Mouse (Mus musculus): Measurements from ENCODE around the gene Arf3. TPM values are rescaled to one million over a fixed set of nuclear protein-coding genes. Genes with fewer than 3 reads are reported as not detected.

The Arf3 gene
- polyA plus RNA-seq, 2 experiments: 6.6 to 16.4 TPM

GRCm38 (mm10) chr15:98790761-98791160 is 27.7 kb upstream of the Arf3 start:
- DNase-seq (ENCODE audit: low read depth in 3 of 3, low spot score in 3 of 3) (no peak), ATAC-seq (ENCODE audit: insufficient read depth) (no peak)
- H3K27me3 ChIP-seq (ENCODE audit: control insufficient read depth, insufficient read depth, low read length): peaks cover 90% of the 10 kb centered on the region
- 1% methylated on average over 23 of the region's 23 CpGs for WGBS (ENCODE audit: insufficient replicate concordance)
- H3K27ac ChIP-seq: no peak overlapping the region
- H3K9ac ChIP-seq (replicated peaks): no peak overlapping the region
- H3K9me3 ChIP-seq (ENCODE audit: control insufficient read depth, low read length): no peaks in the 10 kb centered on the region
- TF ChIP-seq CTCF (IDR thresholded peaks at IDR 0.05; ENCODE audit: low read depth) (no peak), EP300 (IDR thresholded peaks at IDR 0.05; ENCODE audit: low read depth) (no peak)
- H3K4me2 ChIP-seq (ENCODE audit: low read depth): no peak overlapping the region
- no peaks in the 10 kb centered on the region for H3K36me3 ChIP-seq (replicated peaks; ENCODE audit: control insufficient read depth, insufficient read depth, low read depth)
- no peaks in the 10 kb centered on the region for H3K4me1 ChIP-seq (replicated peaks; ENCODE audit: control insufficient read depth in 2 of 2, insufficient read depth in 2 of 2, low read length in 1 of 2)
- no peak overlapping the region for H3K4me3 ChIP-seq (ENCODE audit: insufficient read depth in 1 of 2, low read depth in 2 of 2, low read length in 2 of 2)

- no peak for TF ChIP-seq EP300 (IDR thresholded peaks at IDR 0.05; ENCODE audit: low read depth)
- TF ChIP-seq CTCF (IDR thresholded peaks at IDR 0.05; ENCODE audit: low read depth): peak; percentile 74
- no peak for DNase-seq (ENCODE audit: low read depth in 3 of 3, low spot score in 3 of 3)
- Histone ChIP-seq H3K9me3 (ENCODE audit: control insufficient read depth, low read length) (no peaks in the 10 kb centered on the region), H3K27me3 (ENCODE audit: control insufficient read depth, insufficient read depth, low read length) (peaks cover 81% of the 10 kb centered on the region), H3K27ac (no peak within 1 kb of the TSS), H3K4me1 (replicated peaks; ENCODE audit: control insufficient read depth in 2 of 2, insufficient read depth in 2 of 2, low read length in 1 of 2) (no peaks in the 10 kb centered on the region), H3K4me2 (ENCODE audit: low read depth) (no peak within 1 kb of the TSS), H3K4me3 (ENCODE audit: insufficient read depth in 1 of 2, low read depth in 2 of 2, low read length in 2 of 2) (no peak within 1 kb of the TSS), H3K36me3 (replicated peaks; ENCODE audit: control insufficient read depth, insufficient read depth, low read depth) (no peaks in the 10 kb centered on the region), H3K9ac (replicated peaks) (no peak within 1 kb of the TSS)
- ATAC-seq (ENCODE audit: insufficient read depth): no peak
- 6% methylated on average over 51 of the region's 51 CpGs for WGBS (ENCODE audit: insufficient replicate concordance)
Measured at GRCm38 (mm10) chr15:98789661-98790535, 26.9 kb upstream of the Arf3 start, which contains the start of gene Wnt1. Gene Wnt1, plus strand, starts transcription at chr15:98789857.

GRCm38 (mm10) chr15:98788972-98789660 is 26.1 kb upstream of the Arf3 start:
- ATAC-seq (ENCODE audit: insufficient read depth) (no peak), DNase-seq (ENCODE audit: low read depth in 3 of 3, low spot score in 3 of 3) (no peak)
- Histone ChIP-seq H3K27ac (no peak overlapping the region), H3K27me3 (ENCODE audit: control insufficient read depth, insufficient read depth, low read length) (peaks cover 74% of the 10 kb centered on the region), H3K36me3 (replicated peaks; ENCODE audit: control insufficient read depth, insufficient read depth, low read depth) (no peaks in the 10 kb centered on the region), H3K4me3 (ENCODE audit: insufficient read depth in 1 of 2, low read depth in 2 of 2, low read length in 2 of 2) (no peak overlapping the region), H3K4me2 (ENCODE audit: low read depth) (no peak overlapping the region), H3K9ac (replicated peaks) (no peak overlapping the region), H3K9me3 (ENCODE audit: control insufficient read depth, low read length) (no peaks in the 10 kb centered on the region), H3K4me1 (replicated peaks; ENCODE audit: control insufficient read depth in 2 of 2, insufficient read depth in 2 of 2, low read length in 1 of 2) (no peaks in the 10 kb centered on the region)
- WGBS (ENCODE audit: insufficient replicate concordance): 11% methylated on average over 24 of the region's 24 CpGs
- TF ChIP-seq EP300 (IDR thresholded peaks at IDR 0.05; ENCODE audit: low read depth): no peak
- no peak for TF ChIP-seq CTCF (IDR thresholded peaks at IDR 0.05; ENCODE audit: low read depth)

- Histone ChIP-seq H3K4me3 (ENCODE audit: insufficient read depth in 1 of 2, low read depth in 2 of 2, low read length in 2 of 2) (no peak overlapping the region), H3K27me3 (ENCODE audit: control insufficient read depth, insufficient read depth, low read length) (peaks cover 62% of the 10 kb centered on the region), H3K27ac (no peak overlapping the region), H3K9ac (replicated peaks) (no peak overlapping the region), H3K36me3 (replicated peaks; ENCODE audit: control insufficient read depth, insufficient read depth, low read depth) (no peaks in the 10 kb centered on the region), H3K4me2 (ENCODE audit: low read depth) (no peak overlapping the region), H3K4me1 (replicated peaks; ENCODE audit: control insufficient read depth in 2 of 2, insufficient read depth in 2 of 2, low read length in 1 of 2) (no peaks in the 10 kb centered on the region), H3K9me3 (ENCODE audit: control insufficient read depth, low read length) (no peaks in the 10 kb centered on the region)
- DNase-seq (ENCODE audit: low read depth in 3 of 3, low spot score in 3 of 3): no peak
- 21% methylated on average over 4 of the region's 4 CpGs for WGBS (ENCODE audit: insufficient replicate concordance)
- ATAC-seq (ENCODE audit: insufficient read depth): no peak
- TF ChIP-seq CTCF (IDR thresholded peaks at IDR 0.05; ENCODE audit: low read depth): peak; percentile 39
- TF ChIP-seq EP300 (IDR thresholded peaks at IDR 0.05; ENCODE audit: low read depth): no peak
Measured at GRCm38 (mm10) chr15:98787930-98788329, 24.9 kb upstream of the Arf3 start.

GRCm38 (mm10) chr15:98785744-98786143 is 22.7 kb upstream of the Arf3 start:
- Histone ChIP-seq H3K9me3 (ENCODE audit: control insufficient read depth, low read length) (no peaks in the 10 kb centered on the region), H3K36me3 (replicated peaks; ENCODE audit: control insufficient read depth, insufficient read depth, low read depth) (no peaks in the 10 kb centered on the region), H3K4me2 (ENCODE audit: low read depth) (no peak overlapping the region), H3K27me3 (ENCODE audit: control insufficient read depth, insufficient read depth, low read length) (peaks cover 53% of the 10 kb centered on the region), H3K4me3 (ENCODE audit: insufficient read depth in 1 of 2, low read depth in 2 of 2, low read length in 2 of 2) (no peak overlapping the region), H3K4me1 (replicated peaks; ENCODE audit: control insufficient read depth in 2 of 2, insufficient read depth in 2 of 2, low read length in 1 of 2) (no peaks in the 10 kb centered on the region), H3K27ac (no peak overlapping the region), H3K9ac (replicated peaks) (no peak overlapping the region)
- TF ChIP-seq CTCF (IDR thresholded peaks at IDR 0.05; ENCODE audit: low read depth): peak; percentile 74
- no peak for TF ChIP-seq EP300 (IDR thresholded peaks at IDR 0.05; ENCODE audit: low read depth)
- no peak for ATAC-seq (ENCODE audit: insufficient read depth)
- 24% methylated on average over 7 of the region's 7 CpGs for WGBS (ENCODE audit: insufficient replicate concordance)
- DNase-seq (ENCODE audit: low read depth in 3 of 3, low spot score in 3 of 3): no peak
